Mouse (Mus musculus): ENCODE data around the gene Fem1a.
"Not testable (repeated sequence)": the region's sequence is repeated elsewhere in the genome, so short reads cannot be mapped to it uniquely, and the experiment has no call there.

Gene Fem1a

GRCm38 (mm10) chr17:56255863-56256238 is 759 bp upstream of the Fem1a start:
- peak; percentile 99 for DNase-seq

GRCm38 (mm10) chr17:56257181-56257894 is 728 bp downstream of the Fem1a start:
- DNase-seq, result no peak

GRCm38 (mm10) chr17:56258269-56258668 is 1.7 kb downstream of the Fem1a start:
- not testable (repeated sequence) for DNase-seq

GRCm38 (mm10) chr17:56258812-56259211 is 2.2 kb downstream of the Fem1a start:
- not testable (repeated sequence) for DNase-seq

GRCm38 (mm10) chr17:56259301-56260037 is 2.9 kb downstream of the Fem1a start:
- no peak for DNase-seq

GRCm38 (mm10) chr17:56261166-56261565 is 4.6 kb downstream of the Fem1a start:
- DNase-seq, result no peak

- DNase-seq, result no peak
These were observed 6.1 kb downstream of the Fem1a start for GRCm38 (mm10) chr17:56262645-56263094.

- DNase-seq, result peak; percentile 92
These were observed 7.4 kb downstream of the Fem1a start for GRCm38 (mm10) chr17:56264020-56264419.

- peak; percentile 42 for DNase-seq
These were observed 8.4 kb downstream of the Fem1a start for GRCm38 (mm10) chr17:56265011-56265410.

- no peak for DNase-seq
These were observed 9.3 kb downstream of the Fem1a start for GRCm38 (mm10) chr17:56265869-56266268.

GRCm38 (mm10) chr17:56266271-56266670 is 9.7 kb downstream of the Fem1a start:
- DNase-seq, result peak; percentile 70

GRCm38 (mm10) chr17:56269153-56269630 is 12.6 kb downstream of the Fem1a start:
- DNase-seq, result peak; percentile 91

- DNase-seq, result no peak
These were observed 13.1 kb downstream of the Fem1a start for GRCm38 (mm10) chr17:56269741-56270140.

- no peak for DNase-seq
These were observed 15.1 kb downstream of the Fem1a start for GRCm38 (mm10) chr17:56271609-56272253.

- peak; percentile 79 for DNase-seq
These were observed 16.0 kb downstream of the Fem1a start for GRCm38 (mm10) chr17:56272644-56273043.

GRCm38 (mm10) chr17:56273482-56273881 is 16.9 kb downstream of the Fem1a start:
- no peak for DNase-seq

GRCm38 (mm10) chr17:56273986-56274385 is 17.4 kb downstream of the Fem1a start:
- no peak for DNase-seq

- DNase-seq, result no peak
These were observed 19.4 kb downstream of the Fem1a start for GRCm38 (mm10) chr17:56275842-56276480.

- DNase-seq, result peak; percentile 97
These were observed 20.3 kb downstream of the Fem1a start, which contains the start of gene Ticam1 for GRCm38 (mm10) chr17:56276643-56277566. TSS of gene Ticam1 (minus strand) at chr17:56276786.

GRCm38 (mm10) chr17:56277567-56277893 is 20.9 kb downstream of the Fem1a start:
- no peak for DNase-seq

GRCm38 (mm10) chr17:56278340-56278739 is 21.7 kb downstream of the Fem1a start:
- no peak for DNase-seq

Data from lung, postnatal 36 days (tissue).